Mouse (Mus musculus): ENCODE results near the gene Ccdc88c. TPM values are rescaled to one million over a fixed set of nuclear protein-coding genes. Genes with fewer than 3 reads are reported as not detected.

Ccdc88c gene
- polyA plus RNA-seq, 1 experiment from 2014 or later, result 12.9 TPM

DNA sequence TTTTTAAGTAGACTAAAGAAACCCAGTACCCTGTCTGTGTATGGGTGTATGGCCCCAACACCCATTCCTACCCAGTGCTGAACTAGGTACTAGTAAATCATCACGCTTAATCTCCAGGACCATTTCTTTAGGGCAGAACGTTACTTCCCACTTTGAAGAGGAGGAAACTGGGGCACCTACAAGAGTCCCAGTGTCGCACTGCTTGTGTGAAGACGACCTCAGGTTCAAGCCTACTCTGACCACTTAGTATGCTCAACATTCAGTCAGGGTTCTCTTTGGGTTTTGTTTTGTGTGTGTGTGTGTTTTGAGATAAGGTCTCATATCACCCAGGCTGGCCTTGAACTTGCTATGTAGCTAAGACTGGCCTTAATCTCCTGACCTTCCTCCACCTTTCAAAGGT lies 2.8 kb downstream of the Ccdc88c start:
- Histone ChIP-seq H3K4me3 (peak overlapping the region; percentile 78; the same call in 1 of the 2 replicates), H3K27me3 (0 out of 2 replicates have a peak, but pooled peaks cover 3% of the 10 kb centered on the region), H3K4me2 (peak overlapping the region; percentile 82), H3K9ac (0 out of 2 replicates have a peak overlapping the region, but pooled peaks have one; percentile 21), H3K4me1 (replicated peaks) (peaks cover 51% of the 10 kb centered on the region), H3K27ac (no peak overlapping the region), H3K36me3 (peaks cover 14% of the 10 kb centered on the region), H3K9me3 (no peaks in the 10 kb centered on the region)
- no peak for ATAC-seq (ENCODE audit: low FRiP score)
- WGBS, result 85% methylated on average over 4 of the region's 4 CpGs

- H3K9ac ChIP-seq, result peak overlapping the region; percentile 21; the same call in 1 of the 2 replicates
- peaks cover 51% of the 10 kb centered on the region for H3K4me1 ChIP-seq (replicated peaks)
- H3K27ac ChIP-seq, result peak overlapping the region; percentile 31; the same call in 1 of the 2 replicates
Measured at GRCm38 (mm10) chr12:101025379-101025778, 3.5 kb downstream of the Ccdc88c start.

DNA sequence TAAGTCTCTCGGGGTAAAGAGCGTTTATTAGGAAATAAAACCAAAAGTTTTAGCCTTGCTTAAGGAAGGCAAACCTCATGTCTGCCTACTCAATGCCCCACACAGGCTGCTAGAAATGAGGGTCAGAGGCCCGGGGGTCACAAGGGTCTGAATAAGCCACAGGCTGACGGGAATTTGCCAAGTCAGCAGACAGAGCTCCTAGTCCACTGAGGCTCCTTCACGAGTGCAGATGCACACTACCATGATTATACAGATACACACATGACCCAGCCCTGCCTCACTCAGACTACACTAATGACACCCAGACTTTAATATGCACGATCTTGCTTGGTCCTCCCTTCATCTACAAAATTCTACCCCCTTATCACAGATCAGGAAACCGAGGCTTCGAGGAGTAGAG lies 4.0 kb downstream of the Ccdc88c start:
- peaks cover 17% of the 10 kb centered on the region for H3K36me3 ChIP-seq
- H3K4me2 ChIP-seq, result peak overlapping the region; percentile 82; the same call in 1 of the 2 replicates
- H3K27me3 ChIP-seq, result 0 out of 2 replicates have a peak, but pooled peaks cover 3% of the 10 kb centered on the region
- no peak for ATAC-seq (ENCODE audit: low FRiP score)
- 58% methylated on average over 8 of the region's 8 CpGs for WGBS
- H3K4me3 ChIP-seq, result no peak overlapping the region
- H3K9ac ChIP-seq, result peak overlapping the region; percentile 21; the same call in 1 of the 2 replicates
- no peaks in the 10 kb centered on the region for H3K9me3 ChIP-seq
- H3K27ac ChIP-seq, result peak overlapping the region; percentile 31; the same call in 1 of the 2 replicates
- peaks cover 51% of the 10 kb centered on the region for H3K4me1 ChIP-seq (replicated peaks)

More at GRCm38 (mm10) chr12:101025379-101025778, 3.5 kb downstream of the Ccdc88c start:
- 69% methylated on average over 7 of the region's 7 CpGs for WGBS
- H3K4me2 ChIP-seq, result peak overlapping the region; percentile 82
- peak overlapping the region; percentile 78; the same call in 1 of the 2 replicates for H3K4me3 ChIP-seq
- H3K9me3 ChIP-seq, result no peaks in the 10 kb centered on the region
- 0 out of 2 replicates have a peak, but pooled peaks cover 3% of the 10 kb centered on the region for H3K27me3 ChIP-seq
- peaks cover 17% of the 10 kb centered on the region for H3K36me3 ChIP-seq
- ATAC-seq (ENCODE audit: low FRiP score), result no peak

DNA sequence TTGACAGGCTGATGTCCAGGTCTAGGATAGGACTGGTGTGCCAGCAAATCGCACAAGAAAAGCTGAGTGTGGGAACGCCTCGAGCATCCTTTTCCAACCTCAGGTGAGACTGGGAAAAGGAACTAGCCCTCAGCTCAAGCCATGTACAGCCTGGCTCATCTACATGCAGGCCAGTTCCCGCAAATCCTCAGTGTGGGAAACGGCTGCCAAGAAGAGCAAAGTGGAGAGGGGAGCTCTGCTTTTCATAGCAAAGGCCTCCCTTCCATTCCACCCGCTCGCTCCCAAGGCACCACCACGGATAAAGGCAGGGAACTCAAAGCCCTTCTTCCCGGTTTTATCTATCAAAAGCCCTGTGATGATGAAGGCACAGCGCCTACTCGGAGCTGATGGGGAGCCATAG lies 5.7 kb downstream of the Ccdc88c start:
- peaks cover 17% of the 10 kb centered on the region for H3K36me3 ChIP-seq
- H3K27me3 ChIP-seq, result 0 out of 2 replicates have a peak, but pooled peaks cover 3% of the 10 kb centered on the region
- no peak overlapping the region; the same call in 1 of the 2 replicates for H3K9ac ChIP-seq
- H3K4me2 ChIP-seq, result no peak overlapping the region
- H3K4me1 ChIP-seq (replicated peaks), result peaks cover 68% of the 10 kb centered on the region
- WGBS, result 61% methylated on average over 11 of the region's 11 CpGs
- H3K27ac ChIP-seq, result 0 out of 2 replicates have a peak overlapping the region, but pooled peaks have one; percentile 26
- no peak for ATAC-seq (ENCODE audit: low FRiP score)
- H3K9me3 ChIP-seq, result no peaks in the 10 kb centered on the region
- H3K4me3 ChIP-seq, result no peak overlapping the region

DNA sequence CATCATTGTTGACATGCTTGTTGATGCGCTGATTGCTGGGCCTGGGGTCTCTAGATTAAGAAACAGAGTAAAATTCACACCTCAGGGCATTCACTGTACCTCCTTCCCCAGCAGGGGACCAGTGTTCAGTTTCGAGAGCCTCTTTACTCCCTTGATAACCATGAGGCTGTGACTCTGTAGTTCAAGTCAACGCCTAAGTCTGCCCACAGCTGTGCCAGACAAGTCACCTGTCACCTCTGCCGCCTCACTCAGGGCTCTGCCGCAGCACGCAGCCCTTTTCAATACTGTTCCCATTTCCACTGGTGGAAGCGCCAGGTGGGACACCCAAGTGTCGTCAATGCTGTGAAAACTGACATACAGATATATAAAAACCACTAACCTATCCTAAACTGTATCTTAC lies 6.5 kb downstream of the Ccdc88c start:
- Histone ChIP-seq H3K4me3 (no peak overlapping the region), H3K9ac (no peak overlapping the region), H3K27ac (no peak overlapping the region), H3K4me2 (no peak overlapping the region), H3K36me3 (peaks cover 17% of the 10 kb centered on the region), H3K27me3 (0 out of 2 replicates have a peak, but pooled peaks cover 3% of the 10 kb centered on the region), H3K9me3 (no peaks in the 10 kb centered on the region), H3K4me1 (replicated peaks) (peaks cover 68% of the 10 kb centered on the region)
- WGBS, result 93% methylated on average over 8 of the region's 8 CpGs
- no peak for ATAC-seq (ENCODE audit: low FRiP score)

GRCm38 (mm10) chr12:101021484-101022226 lies 7.2 kb downstream of the Ccdc88c start:
- ATAC-seq (ENCODE audit: low FRiP score), result no peak
- H3K27ac ChIP-seq, result no peak overlapping the region
- no peak overlapping the region for H3K9ac ChIP-seq
- 75% methylated on average over 9 of the region's 9 CpGs for WGBS
- no peak overlapping the region for H3K4me2 ChIP-seq
- H3K27me3 ChIP-seq, result 0 out of 2 replicates have a peak, but pooled peaks cover 8% of the 10 kb centered on the region
- no peaks in the 10 kb centered on the region for H3K9me3 ChIP-seq
- peaks cover 17% of the 10 kb centered on the region for H3K36me3 ChIP-seq
- peaks cover 68% of the 10 kb centered on the region for H3K4me1 ChIP-seq (replicated peaks)
- no peak overlapping the region for H3K4me3 ChIP-seq

DNA sequence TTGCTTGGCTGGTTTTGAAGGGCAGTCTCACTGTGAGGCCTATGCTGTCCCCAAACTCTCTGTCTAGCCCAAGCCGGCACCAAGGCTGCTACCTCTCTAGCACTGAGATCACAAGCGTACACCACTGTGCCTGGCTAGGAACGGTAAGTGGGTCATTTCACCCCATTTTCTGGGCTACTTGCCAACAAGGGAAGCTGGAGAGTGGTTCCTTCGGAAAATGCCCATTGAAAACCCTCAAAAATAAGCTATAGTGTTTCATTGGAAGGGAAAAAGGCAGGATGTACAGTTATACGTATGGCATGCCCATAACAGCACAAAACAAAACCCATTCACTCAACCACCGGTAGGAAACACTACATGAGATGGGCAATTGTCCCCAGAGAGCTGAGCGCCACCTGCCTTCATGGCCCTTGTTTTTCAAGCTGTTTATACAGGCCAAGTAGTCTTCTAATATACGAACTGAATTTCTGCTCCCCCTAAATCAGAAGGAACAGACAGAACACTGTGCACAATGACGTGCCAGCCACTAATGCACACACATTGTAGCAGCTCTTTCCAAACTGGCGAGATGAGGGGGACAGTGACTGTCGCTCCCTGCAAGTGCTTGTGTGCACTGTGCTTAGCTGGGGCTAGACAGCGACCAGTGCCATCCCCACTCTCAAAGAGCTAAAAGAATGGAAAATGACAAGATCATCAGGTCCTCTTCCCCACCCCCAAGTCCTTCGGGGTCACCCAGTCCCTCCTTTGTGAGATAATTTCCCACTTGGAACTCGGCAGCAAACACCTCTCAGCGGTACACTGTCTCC lies 8.4 kb downstream of the Ccdc88c start:
- no peaks in the 10 kb centered on the region for H3K9me3 ChIP-seq
- H3K27ac ChIP-seq, result 0 out of 2 replicates have a peak overlapping the region, but pooled peaks have one; percentile 25
- H3K36me3 ChIP-seq, result peaks cover 17% of the 10 kb centered on the region
- WGBS, result 79% methylated on average over 15 of the region's 15 CpGs
- H3K4me3 ChIP-seq, result no peak overlapping the region
- no peak overlapping the region for H3K9ac ChIP-seq
- 0 out of 2 replicates have a peak, but pooled peaks cover 5% of the 10 kb centered on the region for H3K27me3 ChIP-seq
- no peak overlapping the region for H3K4me2 ChIP-seq
- peaks cover 67% of the 10 kb centered on the region for H3K4me1 ChIP-seq (replicated peaks)
- ATAC-seq (ENCODE audit: low FRiP score), result no peak

GRCm38 (mm10) chr12:101019443-101019842 lies 9.4 kb downstream of the Ccdc88c start:
- no peak for ATAC-seq (ENCODE audit: low FRiP score)
- Histone ChIP-seq H3K4me2 (no peak overlapping the region), H3K9ac (no peak overlapping the region), H3K27ac (peak overlapping the region; percentile 42; the same call in 1 of the 2 replicates), H3K9me3 (no peaks in the 10 kb centered on the region), H3K4me1 (replicated peaks) (peaks cover 68% of the 10 kb centered on the region), H3K27me3 (0 out of 2 replicates have a peak, but pooled peaks cover 5% of the 10 kb centered on the region), H3K4me3 (no peak overlapping the region), H3K36me3 (peaks cover 17% of the 10 kb centered on the region)
- 88% methylated on average over 7 of the region's 7 CpGs for WGBS

DNA sequence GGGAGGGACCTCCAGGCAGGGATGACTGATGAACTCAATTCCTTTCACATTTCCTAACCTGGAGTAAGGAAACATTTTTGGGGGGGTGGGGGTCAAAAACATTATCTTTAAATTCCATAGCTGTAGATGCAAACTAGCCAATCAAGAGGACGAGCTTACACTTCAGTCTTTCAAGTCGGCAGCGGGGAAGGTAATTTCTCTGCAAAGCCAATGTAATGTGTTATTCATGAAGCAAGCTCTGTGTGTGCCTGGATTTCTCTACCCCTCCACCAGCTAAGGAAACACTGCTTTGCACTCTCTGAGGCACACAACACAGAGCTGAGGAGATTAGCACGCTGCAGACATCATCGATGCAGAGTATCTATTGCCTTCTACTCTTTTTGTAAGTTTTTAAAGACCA lies 9.8 kb downstream of the Ccdc88c start:
- ATAC-seq (ENCODE audit: low FRiP score), result no peak
- Histone ChIP-seq H3K36me3 (peaks cover 17% of the 10 kb centered on the region), H3K27ac (peak overlapping the region; percentile 42; the same call in 1 of the 2 replicates), H3K4me1 (replicated peaks) (peaks cover 66% of the 10 kb centered on the region), H3K9ac (no peak overlapping the region; the same call in 1 of the 2 replicates), H3K27me3 (peaks cover 8% of the 10 kb centered on the region; the same call in 1 of the 2 replicates), H3K4me3 (no peak overlapping the region), H3K9me3 (no peaks in the 10 kb centered on the region), H3K4me2 (0 out of 2 replicates have a peak overlapping the region, but pooled peaks have one; percentile 11)
- 29% methylated on average over 5 of the region's 5 CpGs for WGBS

DNA sequence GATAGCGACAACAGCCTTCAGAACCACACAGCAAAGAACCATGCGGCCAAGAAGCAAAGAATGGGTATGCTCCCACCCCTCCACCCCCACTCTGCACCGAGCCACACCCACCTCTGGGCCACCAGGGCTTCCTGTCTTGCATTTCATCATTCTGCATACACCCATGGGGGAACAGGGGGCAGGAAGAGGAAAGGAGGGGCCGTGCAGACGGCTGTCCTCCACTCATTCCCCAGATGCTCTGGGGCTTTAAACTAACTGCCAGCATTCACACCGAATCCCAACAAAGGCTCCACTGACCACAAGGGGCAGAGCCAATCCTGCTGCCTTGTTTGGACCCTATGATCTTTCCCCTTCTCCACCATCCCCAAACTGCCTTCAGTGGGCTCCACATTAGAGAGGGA lies 10.9 kb downstream of the Ccdc88c start:
- peak; percentile 31; the same call in 1 of the 2 replicates for ATAC-seq (ENCODE audit: low FRiP score)

DNA sequence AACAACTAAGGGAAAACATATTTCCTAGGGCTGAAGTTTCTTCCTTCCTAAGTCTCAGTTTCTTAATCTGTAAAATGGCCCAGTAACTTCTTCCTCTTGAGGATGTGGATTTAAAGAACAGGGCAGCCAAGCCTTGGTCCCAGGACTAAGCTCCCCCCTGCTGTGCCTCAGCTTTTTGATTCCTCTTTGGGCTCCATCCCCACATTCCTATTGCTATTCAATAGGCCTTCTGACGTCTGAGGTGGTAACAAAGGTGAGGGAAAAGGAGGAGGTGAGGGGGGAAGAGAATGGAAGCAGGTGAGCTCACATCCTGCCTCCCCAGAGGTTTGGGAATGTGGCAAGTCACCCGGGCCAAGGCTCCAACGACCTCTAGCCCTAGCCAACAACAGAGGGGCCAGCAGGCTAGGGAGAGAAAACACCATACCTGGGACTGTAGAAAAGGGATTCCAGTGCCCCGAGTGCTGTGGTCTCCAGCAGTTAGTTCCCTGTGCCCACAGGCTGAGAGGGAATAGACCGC lies 12.4 kb downstream of the Ccdc88c start:
- Histone ChIP-seq H3K36me3 (peaks cover 7% of the 10 kb centered on the region), H3K9me3 (no peaks in the 10 kb centered on the region), H3K27ac (peak overlapping the region; percentile 48; the same call in 1 of the 2 replicates), H3K4me3 (no peak overlapping the region), H3K27me3 (peaks cover 11% of the 10 kb centered on the region; the same call in 1 of the 2 replicates), H3K9ac (no peak overlapping the region), H3K4me1 (replicated peaks) (peaks cover 76% of the 10 kb centered on the region), H3K4me2 (no peak overlapping the region)
- 50% methylated on average over 5 of the region's 5 CpGs for WGBS
- no peak for ATAC-seq (ENCODE audit: low FRiP score)

More for the DNA sequence above, 10.9 kb downstream of the Ccdc88c start:
- peaks cover 11% of the 10 kb centered on the region; the same call in 1 of the 2 replicates for H3K27me3 ChIP-seq
- H3K36me3 ChIP-seq, result peaks cover 17% of the 10 kb centered on the region
- peak overlapping the region; percentile 26; the same call in 1 of the 2 replicates for H3K9ac ChIP-seq
- H3K4me1 ChIP-seq (replicated peaks), result peaks cover 66% of the 10 kb centered on the region
- H3K4me3 ChIP-seq, result no peak overlapping the region
- peak overlapping the region; percentile 11 for H3K4me2 ChIP-seq
- H3K9me3 ChIP-seq, result no peaks in the 10 kb centered on the region
- 11% methylated on average over 6 of the region's 6 CpGs for WGBS
- H3K27ac ChIP-seq, result peak overlapping the region; percentile 66
